Mouse (Mus musculus) lung, postnatal 36 days (tissue): ENCODE measurements around the gene Serpinb9f.
"Not testable (repeated sequence)": the region's sequence is repeated elsewhere in the genome, so short reads cannot be mapped to it uniquely, and the experiment has no call there.

Source experiments
- DNase-seq: peaks from one replicate; pipeline ENCODE4 v3.0.0; 2022; ENCODE audit warnings: mixed read lengths

Serpinb9f gene

DNA sequence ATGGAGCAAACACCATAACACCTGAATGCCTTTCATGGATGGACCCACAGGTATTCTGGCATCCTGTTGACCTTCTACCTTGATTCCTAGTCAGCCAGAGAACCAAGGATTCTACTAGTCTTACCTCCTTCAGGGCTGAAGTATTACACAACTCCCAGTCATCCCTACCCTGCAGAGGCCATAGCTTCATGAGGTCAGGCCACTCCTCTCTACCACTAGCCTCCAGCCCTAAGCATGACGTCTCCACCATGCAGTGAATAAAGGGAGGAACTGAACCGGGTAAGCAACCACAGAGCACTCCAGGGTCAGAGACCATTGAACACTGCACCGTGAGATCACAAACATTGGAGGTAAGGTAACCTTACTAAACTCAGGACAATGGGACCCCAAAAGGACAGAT, at the start of gene Serpinb9f:
TSS of gene Serpinb9f (plus strand) at position 301 of the 400 bp plus-strand sequence.
- not testable (repeated sequence) for DNase-seq

DNA sequence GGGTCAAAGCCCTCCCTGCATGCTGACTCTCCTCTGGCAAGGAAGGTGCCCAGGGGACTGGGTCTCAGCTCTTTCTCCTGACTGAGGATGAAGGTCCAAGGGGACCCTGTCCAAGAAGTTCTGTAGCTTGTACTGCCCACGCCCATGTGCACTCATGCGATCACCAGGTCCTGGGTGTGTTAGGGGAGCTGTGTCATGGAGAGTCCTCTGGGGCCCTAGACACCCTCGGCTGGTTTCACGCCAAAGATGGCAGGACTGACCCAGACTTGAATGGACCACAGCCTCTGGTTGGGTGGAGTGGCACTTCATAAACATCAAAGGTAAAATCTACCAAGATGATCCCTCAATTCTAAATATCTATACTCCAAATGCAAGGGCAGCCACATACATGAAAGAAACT, 15.2 kb upstream of the Serpinb9f start:
- DNase-seq: not testable (repeated sequence)

DNA sequence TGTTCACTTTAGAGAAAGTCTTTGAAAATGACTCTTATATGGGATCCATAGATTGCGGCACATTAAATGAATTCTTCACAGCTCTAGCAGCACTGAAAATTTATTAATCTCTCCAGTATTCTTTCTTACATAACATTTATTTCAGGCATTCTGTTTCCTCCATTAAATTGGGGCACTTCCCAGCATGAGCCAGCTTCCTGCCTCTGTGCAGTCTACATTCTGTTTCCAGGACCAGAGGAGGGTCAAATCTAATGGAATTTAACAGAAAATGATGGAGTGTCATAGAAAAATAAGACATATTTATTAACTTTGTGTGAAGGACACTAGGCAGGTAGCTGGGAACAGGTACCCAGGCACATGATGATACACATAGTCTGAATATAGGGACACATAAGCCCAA, 32.8 kb downstream of the Serpinb9f start:
- not testable (repeated sequence) for DNase-seq
